Mouse (Mus musculus): ENCODE results near the gene Aff3. TPM values are rescaled to one million over a fixed set of nuclear protein-coding genes. Genes with fewer than 3 reads are reported as not detected.

Aff3 gene
- total RNA-seq, 2 experiments from 2014 or later, result 14.2 to 34.5 TPM

GRCm38 (mm10) chr1:38310496-38310895 lies 354.3 kb downstream of the Aff3 start:
- ATAC-seq (replicated peaks; ENCODE audit: low FRiP score, low TSS enrichment, poor library complexity, severe bottlenecking), result no peak

- ATAC-seq (replicated peaks; ENCODE audit: low FRiP score, low TSS enrichment, poor library complexity, severe bottlenecking), result no peak
Measured at GRCm38 (mm10) chr1:38310076-38310475, 354.7 kb downstream of the Aff3 start.

GRCm38 (mm10) chr1:38309341-38309740 lies 355.4 kb downstream of the Aff3 start:
- no peak for ATAC-seq (replicated peaks; ENCODE audit: low FRiP score, low TSS enrichment, poor library complexity, severe bottlenecking)

- no peak for ATAC-seq (replicated peaks; ENCODE audit: low FRiP score, low TSS enrichment, poor library complexity, severe bottlenecking)
Measured at GRCm38 (mm10) chr1:38308705-38308996, 356.1 kb downstream of the Aff3 start.

GRCm38 (mm10) chr1:38307821-38308704 lies 356.7 kb downstream of the Aff3 start:
- no peak for ATAC-seq (replicated peaks; ENCODE audit: low FRiP score, low TSS enrichment, poor library complexity, severe bottlenecking)

- ATAC-seq (replicated peaks; ENCODE audit: low FRiP score, low TSS enrichment, poor library complexity, severe bottlenecking), result no peak
Measured at GRCm38 (mm10) chr1:38307234-38307633, 357.5 kb downstream of the Aff3 start.

- no peak for ATAC-seq (replicated peaks; ENCODE audit: low FRiP score, low TSS enrichment, poor library complexity, severe bottlenecking)
Measured at GRCm38 (mm10) chr1:38306146-38306545, 358.6 kb downstream of the Aff3 start.

GRCm38 (mm10) chr1:38304376-38304775 lies 360.4 kb downstream of the Aff3 start:
- ATAC-seq (replicated peaks; ENCODE audit: low FRiP score, low TSS enrichment, poor library complexity, severe bottlenecking), result no peak

- ATAC-seq (replicated peaks; ENCODE audit: low FRiP score, low TSS enrichment, poor library complexity, severe bottlenecking), result no peak
Measured at GRCm38 (mm10) chr1:38298291-38298690, 366.5 kb downstream of the Aff3 start.

- ATAC-seq (replicated peaks; ENCODE audit: low FRiP score, low TSS enrichment, poor library complexity, severe bottlenecking), result no peak
Measured at GRCm38 (mm10) chr1:38294906-38295305, 369.8 kb downstream of the Aff3 start.

GRCm38 (mm10) chr1:38294336-38294695 lies 370.4 kb downstream of the Aff3 start:
- ATAC-seq (replicated peaks; ENCODE audit: low FRiP score, low TSS enrichment, poor library complexity, severe bottlenecking), result no peak

- no peak for ATAC-seq (replicated peaks; ENCODE audit: low FRiP score, low TSS enrichment, poor library complexity, severe bottlenecking)
Measured at GRCm38 (mm10) chr1:38293671-38294335, 371.0 kb downstream of the Aff3 start.

- ATAC-seq (replicated peaks; ENCODE audit: low FRiP score, low TSS enrichment, poor library complexity, severe bottlenecking), result no peak
Measured at GRCm38 (mm10) chr1:38292851-38293250, 371.9 kb downstream of the Aff3 start.

GRCm38 (mm10) chr1:38291915-38292314 lies 372.8 kb downstream of the Aff3 start:
- ATAC-seq (replicated peaks; ENCODE audit: low FRiP score, low TSS enrichment, poor library complexity, severe bottlenecking), result no peak

- no peak for ATAC-seq (replicated peaks; ENCODE audit: low FRiP score, low TSS enrichment, poor library complexity, severe bottlenecking)
Measured at GRCm38 (mm10) chr1:38291497-38291896, 373.3 kb downstream of the Aff3 start.

GRCm38 (mm10) chr1:38290881-38291280 lies 373.9 kb downstream of the Aff3 start:
- ATAC-seq (replicated peaks; ENCODE audit: low FRiP score, low TSS enrichment, poor library complexity, severe bottlenecking), result no peak

- no peak for ATAC-seq (replicated peaks; ENCODE audit: low FRiP score, low TSS enrichment, poor library complexity, severe bottlenecking)
Measured at GRCm38 (mm10) chr1:38289891-38290290, 374.9 kb downstream of the Aff3 start.

GRCm38 (mm10) chr1:38288716-38289115 lies 376.0 kb downstream of the Aff3 start:
- ATAC-seq (replicated peaks; ENCODE audit: low FRiP score, low TSS enrichment, poor library complexity, severe bottlenecking), result no peak

GRCm38 (mm10) chr1:38286551-38286950 lies 378.2 kb downstream of the Aff3 start:
- ATAC-seq (replicated peaks; ENCODE audit: low FRiP score, low TSS enrichment, poor library complexity, severe bottlenecking), result no peak

GRCm38 (mm10) chr1:38280549-38280948 lies 384.2 kb downstream of the Aff3 start:
- ATAC-seq (replicated peaks; ENCODE audit: low FRiP score, low TSS enrichment, poor library complexity, severe bottlenecking), result no peak

GRCm38 (mm10) chr1:38271312-38271711 lies 393.4 kb downstream of the Aff3 start:
- no peak for ATAC-seq (replicated peaks; ENCODE audit: low FRiP score, low TSS enrichment, poor library complexity, severe bottlenecking)

Measured in megakaryocyte-erythroid progenitor cell, adult 5-6 weeks (primary cell).